Mouse (Mus musculus) small intestine, adult 2 months (tissue): ENCODE measurements around the gene Oxsm.

Source experiments
- CTCF ChIP-seq: fragments of 200-500 bp; IDR thresholded peaks from 2 replicates; pipeline ENCODE4 v1.5.1; 2012; ENCODE audit warnings: low read depth, mild to moderate bottlenecking, control low read depth, inconsistent platforms, low read length, moderate library complexity, mixed read lengths; ENCODE audit not compliant: insufficient replicate concordance, insufficient read length; ENCODE audit errors: extremely low read depth
- POLR2A ChIP-seq: fragments of 200-500 bp; IDR thresholded peaks from 2 replicates; pipeline ENCODE4 v1.6.1; 2012; ENCODE audit warnings: low read depth, mild to moderate bottlenecking, control low read depth, inconsistent platforms, low read length, moderate library complexity

GRCm38 (mm10) chr14:16201673-16202072, 47.9 kb downstream of the Oxsm start:
- TF ChIP-seq CTCF (no peak), POLR2A (no peak)
